Mouse (Mus musculus): ENCODE results near the gene Lrfn5.

DNA sequence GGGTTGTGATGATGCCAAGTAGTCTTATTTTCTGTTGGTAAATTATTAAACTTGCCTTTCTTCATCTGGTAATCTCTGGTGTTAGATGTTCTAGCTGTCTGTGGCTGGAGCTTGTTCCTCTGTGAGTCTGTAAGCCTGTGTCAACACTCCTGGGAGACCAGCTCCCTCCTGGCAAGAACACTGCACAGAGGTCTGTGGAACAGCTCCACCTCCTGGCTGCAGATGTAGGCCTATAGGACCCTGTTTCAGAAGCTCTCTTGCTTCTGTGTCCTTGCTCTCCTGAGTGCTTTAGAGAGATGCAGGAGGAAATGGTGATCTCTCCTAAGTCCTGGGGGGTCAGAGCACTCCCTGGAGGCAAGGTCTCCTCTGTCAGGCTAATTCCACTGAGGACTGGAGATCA, 200.2 kb downstream of the Lrfn5 start:
- TF ChIP-seq POLR2A (IDR thresholded peaks at IDR 0.05; ENCODE audit: control insufficient read depth, low read depth, low read length) (no peak), CTCF (IDR thresholded peaks at IDR 0.05; ENCODE audit: control insufficient read depth, insufficient read depth, insufficient replicate concordance, low read depth, low read length) (no peak)

Data from testis, adult 2 months (tissue).